Mouse (Mus musculus) right cerebral cortex, adult 2 months (tissue): ENCODE data around the gene Mtg1.

ENCODE experiments used
- DNase-seq, 2 experiments: peaks; one replicate each; pipeline ENCODE4 v3.0.0; 2021 to 2022; ENCODE audit warnings: low spot score in 2 of 2

Mtg1 gene

GRCm38 (mm10) chr7:140188391-140189328 is 51.3 kb downstream of the Mtg1 start:
- no peak for DNase-seq

- no peak for DNase-seq
These were observed 53.1 kb downstream of the Mtg1 start for GRCm38 (mm10) chr7:140190435-140190834.

GRCm38 (mm10) chr7:140192445-140192844 is 55.1 kb downstream of the Mtg1 start:
- no peak for DNase-seq

- no peak for DNase-seq
These were observed 55.5 kb downstream of the Mtg1 start for GRCm38 (mm10) chr7:140192851-140193250.

- no peak for DNase-seq
These were observed 56.7 kb downstream of the Mtg1 start for GRCm38 (mm10) chr7:140194031-140194430.

GRCm38 (mm10) chr7:140196002-140196401 is 58.6 kb downstream of the Mtg1 start:
- no peak for DNase-seq
